Mouse (Mus musculus) heart, adult 11 months (tissue): ENCODE data around the gene Aamp.
A peak's percentile ranks its signal among the peaks of the same experiment; 100 is the strongest.

Source experiments
- DNase-seq: peaks from one replicate; pipeline ENCODE4 v3.0.0; 2022

The Aamp gene

DNA sequence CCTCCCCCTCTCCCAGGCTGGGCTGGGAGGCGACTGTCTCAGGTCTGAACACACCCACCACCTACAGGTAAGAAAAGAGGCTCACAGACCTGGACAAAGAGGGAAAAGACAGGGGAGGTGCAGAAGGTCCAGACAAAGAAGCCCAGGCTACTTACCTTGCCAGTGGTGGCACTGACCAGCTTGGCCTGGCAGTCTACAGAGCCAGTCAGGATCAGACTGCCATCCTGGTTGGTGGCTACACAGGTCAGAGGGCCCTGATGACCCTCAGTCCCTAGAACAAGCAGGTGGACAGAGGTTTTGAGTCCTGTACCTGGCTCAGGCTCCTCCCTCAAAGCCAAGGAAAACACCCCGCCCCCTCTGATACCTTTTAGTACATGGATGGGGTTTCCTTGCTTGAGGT is 3.2 kb downstream of the Aamp start:
- DNase-seq: peak; percentile 90

DNA sequence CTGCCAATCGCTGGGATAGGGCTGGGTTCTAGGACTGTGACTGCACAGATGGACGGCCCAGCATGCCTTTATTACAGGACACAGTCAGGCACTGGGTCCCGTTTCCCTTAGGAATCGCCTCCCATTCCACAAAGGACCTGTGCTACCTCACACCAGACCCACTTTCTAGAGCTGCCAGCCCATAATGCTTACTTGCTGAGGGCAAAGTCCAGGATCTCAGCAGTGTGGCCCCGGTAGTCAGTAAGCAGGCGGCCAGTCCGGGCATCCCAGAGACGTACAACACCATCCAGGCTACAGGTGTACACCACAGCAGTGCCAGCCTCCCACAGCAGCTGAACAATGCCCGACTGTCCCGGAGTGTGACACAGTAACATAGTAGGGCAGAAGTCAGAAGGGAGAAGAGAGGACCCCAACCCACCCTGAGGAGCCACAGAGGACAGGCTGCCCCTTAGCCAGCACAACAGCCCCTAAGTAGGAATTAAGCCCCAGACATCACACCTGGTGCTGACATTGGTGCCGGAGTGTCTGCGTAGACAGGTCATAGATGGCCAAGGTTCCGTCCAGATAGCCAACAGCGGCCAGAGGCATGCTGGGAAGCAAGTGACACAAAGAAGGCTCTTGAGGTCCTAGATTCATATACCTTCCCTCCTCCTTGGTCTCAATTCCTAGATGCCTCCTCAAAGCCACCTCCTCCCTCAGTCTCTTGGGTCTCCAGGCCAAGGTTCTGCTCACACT is 3.8 kb downstream of the Aamp start:
- peak; percentile 84 for DNase-seq

DNA sequence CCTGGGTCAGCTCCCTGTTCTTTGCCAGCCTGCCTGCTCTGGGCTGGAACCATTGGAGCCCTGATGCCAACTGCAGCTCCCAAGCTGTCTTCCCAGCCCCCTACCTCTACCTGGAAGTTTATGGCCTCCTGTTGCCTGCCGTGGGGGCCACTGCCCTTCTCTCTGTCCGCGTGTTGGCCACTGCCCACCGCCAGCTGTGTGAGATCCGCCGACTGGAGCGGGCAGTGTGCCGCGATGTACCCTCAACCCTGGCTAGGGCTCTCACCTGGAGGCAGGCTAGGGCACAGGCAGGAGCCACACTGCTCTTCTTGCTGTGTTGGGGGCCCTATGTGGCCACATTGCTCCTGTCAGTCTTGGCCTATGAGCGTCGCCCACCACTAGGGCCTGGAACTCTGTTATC is 5.5 kb downstream of the Aamp start:
- DNase-seq: peak; percentile 91

DNA sequence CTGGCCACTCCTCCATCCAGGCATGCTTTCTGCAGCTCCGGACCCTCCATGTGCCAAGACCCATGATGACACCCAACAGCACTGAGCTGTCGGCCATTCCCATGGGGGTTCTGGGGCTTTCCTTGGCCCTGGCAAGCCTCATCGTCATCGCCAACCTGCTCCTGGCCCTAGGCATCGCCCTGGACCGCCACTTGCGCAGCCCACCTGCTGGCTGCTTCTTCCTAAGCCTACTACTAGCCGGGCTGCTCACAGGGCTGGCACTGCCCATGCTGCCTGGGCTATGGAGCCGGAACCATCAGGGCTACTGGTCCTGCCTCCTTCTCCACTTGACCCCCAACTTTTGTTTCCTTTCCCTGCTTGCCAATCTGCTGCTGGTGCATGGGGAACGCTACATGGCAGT is 6.0 kb downstream of the Aamp start, which contains the start of gene Gpbar1:
Gene Gpbar1, plus strand, starts transcription at position 13 of the 400 bp plus-strand sequence.
- peak; percentile 88 for DNase-seq

DNA sequence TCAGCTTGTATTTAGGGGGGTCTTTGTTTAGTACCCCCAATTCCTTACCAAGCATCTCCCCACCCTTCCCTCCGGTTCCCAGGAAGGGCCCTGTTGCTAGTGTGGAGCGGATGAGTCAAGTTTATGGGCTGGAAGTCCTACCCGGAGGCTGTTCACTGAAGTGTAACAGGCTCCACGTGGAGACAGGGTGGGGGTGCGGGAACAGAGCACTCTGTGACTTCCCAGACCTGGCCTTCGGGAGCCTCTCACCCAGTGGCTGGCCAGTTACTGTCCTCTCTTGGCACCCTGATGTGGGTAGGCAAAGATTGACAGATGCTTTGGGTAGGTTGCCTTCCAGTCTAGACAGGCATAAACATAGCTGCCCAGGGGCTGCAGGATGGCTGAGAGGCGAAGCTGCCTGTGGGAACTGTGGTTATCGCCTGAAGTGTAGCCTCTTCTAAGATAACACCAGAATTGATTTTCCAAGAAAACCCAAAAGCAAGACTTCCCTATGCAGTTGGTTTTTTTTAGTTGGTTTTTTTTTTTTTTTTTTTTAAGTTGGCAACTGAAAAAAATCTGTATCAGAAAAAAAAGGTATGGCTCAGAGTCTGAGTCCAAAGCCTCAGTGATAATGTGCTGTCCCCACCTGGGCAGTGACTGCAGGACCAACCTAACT is 6.5 kb downstream of the Aamp start:
- DNase-seq: no peak

DNA sequence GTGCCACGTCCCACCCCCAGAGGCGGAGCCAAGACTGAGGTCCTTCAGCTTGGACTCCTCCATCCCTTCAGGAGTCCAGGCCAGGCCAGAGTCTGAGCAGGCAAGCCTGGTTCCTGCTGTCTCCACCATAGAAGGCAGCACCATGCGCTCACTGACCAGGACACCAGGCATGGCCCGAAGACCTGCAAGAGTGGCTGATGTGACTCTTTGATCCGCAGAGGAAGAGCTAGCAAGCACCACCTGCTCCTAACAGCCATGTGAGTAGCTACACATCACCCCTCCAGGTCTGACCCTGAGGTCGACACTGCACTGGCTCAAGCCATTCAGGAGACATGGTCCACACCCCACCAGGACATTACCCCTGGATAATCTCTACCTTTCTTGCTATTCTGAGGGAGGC is 7.5 kb downstream of the Aamp start:
- peak; percentile 91 for DNase-seq

DNA sequence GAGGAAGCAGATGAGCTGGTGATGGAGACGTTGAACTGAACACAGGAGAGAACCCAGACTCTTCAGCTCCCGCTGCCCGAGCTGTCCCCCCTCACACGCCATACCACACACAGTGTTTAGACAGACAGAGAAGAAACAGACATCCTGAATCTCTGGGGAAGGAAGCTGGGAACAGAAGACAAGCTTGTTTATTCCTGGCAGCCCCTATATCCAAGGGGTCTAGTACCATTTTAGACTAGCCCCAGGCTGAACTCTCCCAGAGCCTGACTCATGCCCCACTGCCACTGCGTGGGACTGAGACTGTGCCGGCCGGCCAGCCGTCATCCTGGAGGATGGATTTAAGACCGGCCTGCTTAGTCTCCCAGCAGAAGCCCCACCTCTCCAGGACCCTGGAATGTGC is 9.5 kb downstream of the Aamp start:
- peak; percentile 86 for DNase-seq

DNA sequence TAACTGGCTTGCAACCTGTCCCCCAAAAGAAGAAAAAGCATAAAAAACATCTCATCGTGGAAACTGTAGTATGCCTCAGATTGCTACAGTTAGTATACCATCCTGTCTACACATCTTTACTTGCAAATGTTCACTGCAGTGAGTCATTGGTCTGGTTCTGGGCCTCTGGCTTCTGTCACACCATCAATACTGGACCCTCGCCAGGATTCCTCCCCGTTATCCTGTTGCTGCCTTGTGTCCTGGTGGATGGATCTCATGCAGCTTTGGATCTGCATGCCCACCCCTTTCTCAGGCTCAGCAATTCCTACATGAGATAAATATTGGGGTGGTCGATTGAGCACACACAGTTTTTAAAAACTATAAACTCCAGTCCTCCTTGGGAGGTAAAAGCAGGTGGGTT is 12.9 kb downstream of the Aamp start:
- DNase-seq: peak; percentile 76

DNA sequence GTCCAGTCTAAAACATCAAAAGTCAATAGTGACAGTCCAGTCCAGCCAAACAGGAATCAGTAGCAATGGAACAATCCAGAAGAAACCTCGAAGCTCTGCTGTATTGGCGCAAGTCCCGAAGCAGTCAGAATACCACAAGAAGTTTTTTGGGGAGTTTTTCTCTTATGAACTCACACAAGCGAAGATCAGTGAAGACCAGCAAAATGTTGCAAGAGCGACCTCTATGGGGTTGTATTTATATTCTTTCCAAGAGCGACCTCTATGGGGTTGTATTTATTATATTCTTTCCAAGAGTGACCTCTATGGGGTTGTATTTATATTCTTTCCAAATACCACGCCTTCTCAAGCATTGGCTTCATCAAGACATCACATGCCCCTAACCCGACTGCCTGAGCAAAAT is 15.8 kb downstream of the Aamp start:
- DNase-seq: no peak

DNA sequence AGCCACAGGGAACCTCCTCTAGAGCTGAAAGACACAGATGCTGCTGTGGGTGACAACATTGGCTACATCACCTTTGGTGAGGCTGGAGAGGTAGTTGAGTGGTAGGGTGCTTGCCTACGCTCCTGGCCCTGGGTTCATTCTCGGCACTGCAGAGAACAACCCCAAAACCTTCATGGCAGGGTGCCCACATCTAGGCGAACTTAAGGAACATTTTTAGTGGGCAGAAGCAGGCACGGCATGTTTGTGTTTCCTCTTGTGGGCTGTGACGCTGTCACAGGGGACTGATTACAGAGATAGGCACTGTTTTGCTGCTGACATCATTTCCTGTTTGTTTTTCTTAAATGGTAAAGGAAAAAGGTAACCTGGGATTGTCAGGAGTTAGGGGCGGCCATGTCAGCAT is 22.0 kb downstream of the Aamp start:
- DNase-seq: peak; percentile 91

DNA sequence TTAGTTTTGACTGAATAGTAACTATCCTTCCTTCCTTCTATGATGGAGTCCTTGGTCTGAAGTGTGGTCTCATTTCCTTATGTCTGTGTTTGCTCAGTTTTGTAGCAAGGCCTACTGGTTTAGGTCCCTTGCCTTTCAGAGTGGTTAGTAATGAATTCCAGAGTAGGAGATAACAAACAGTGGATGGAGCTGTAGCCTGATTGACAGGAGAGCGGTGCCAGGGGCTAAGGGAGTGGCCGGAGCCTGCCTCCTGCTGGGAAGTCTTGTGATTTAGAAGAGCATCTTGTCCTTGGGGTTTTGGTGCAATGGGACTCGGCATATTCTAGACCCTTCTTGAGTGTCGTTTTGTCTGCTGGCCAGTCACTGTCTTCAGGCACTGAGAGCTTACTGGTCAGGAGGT is 27.8 kb downstream of the Aamp start:
- no peak for DNase-seq

DNA sequence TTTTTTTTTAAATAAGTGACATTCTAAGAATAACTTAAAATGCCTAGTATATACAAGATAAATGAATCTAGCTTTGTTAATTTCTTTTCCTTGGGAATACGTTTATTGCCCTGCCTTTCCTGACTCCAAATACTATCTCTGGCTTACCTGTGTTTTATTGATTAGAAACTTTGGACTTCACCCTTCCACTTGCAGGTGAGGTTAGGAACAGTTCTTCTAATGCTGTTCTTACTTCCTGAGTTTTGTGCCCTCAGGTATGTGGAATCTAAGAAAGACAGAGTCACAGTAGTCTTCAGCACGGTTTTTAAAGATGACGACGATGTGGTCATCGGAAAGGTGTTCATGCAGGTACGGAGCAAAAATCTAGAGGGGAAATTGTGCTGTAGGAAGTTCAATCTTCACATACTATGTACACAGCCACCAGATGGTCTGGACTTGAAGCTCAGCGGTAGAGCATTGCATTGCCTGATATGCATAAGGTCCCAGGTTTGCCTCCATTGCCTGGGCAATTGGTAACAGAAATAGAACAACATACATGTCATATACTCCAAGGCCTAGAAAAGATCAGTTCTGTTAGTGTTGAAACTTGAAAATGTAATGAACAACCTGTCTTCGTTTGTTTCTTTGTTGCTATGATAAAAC is 28.7 kb downstream of the Aamp start:
- DNase-seq: no peak

DNA sequence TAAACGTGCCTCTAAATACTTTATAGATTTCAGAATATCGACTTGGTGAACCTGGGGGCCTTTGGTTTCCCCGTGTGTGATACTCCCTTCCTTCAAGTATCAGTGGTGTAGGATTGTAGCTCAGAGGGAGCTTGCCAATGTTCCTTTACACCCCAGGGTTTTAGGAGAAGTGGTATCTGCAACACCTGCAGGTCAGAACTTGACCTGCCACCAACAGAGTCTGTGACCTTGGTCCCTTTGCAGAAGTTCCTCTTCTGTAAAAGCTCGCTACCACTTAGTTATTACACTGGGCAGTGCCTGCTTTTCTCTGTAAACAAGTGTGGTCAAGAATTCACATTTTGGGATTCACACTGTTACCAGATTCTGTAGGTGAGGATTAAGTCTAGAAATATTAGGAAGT is 34.4 kb downstream of the Aamp start:
- DNase-seq: no peak

DNA sequence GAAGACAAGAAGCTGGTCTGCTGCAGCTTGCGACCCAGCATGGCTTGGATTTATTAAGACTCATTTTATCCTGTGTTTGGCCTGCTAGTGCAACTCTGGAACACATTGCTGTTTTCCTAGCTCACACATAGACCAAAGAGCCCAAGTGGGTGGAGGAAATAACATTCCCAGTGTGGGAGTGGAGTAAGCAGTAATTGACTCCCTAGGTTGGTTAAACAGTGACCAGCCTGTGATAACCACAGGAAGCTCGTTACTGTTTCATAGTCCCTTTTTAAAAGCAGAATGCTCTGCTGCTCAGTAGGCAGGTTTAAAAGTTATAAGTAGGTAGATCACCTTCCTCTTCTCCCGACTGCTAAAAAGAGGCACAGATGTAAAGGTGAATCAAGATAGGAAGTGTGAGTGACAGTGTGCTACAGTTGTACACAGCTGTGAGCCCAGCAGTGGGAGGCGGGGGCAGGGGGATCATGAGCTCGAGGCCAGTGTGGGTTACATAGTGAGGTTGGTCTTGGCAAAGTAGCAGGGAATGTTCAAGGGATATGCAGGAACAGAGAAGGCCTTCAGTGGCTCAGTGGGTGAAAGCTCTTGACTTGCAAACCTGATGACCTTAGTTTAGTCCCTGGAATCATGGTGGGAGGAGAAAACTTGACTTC is 35.1 kb downstream of the Aamp start:
- no peak for DNase-seq

DNA sequence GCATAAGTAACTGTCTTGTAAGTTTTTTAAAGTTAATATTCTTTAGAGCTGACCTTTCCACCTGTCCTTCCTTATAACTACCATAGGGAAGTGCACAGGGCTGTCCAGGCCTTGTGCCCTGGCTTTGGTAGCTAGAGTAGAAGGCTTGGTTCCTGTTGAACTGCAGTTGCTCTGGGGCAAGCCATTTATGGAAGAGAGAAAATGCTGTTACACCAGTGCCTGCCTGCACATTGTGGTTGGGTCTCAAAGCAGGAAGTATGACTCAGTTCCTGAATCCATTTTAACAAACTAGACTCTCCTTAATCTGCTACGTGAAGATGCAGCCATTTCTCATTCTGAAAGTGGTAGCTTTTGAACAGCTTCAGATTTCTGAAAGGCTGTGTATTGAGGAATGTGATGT is 35.7 kb downstream of the Aamp start:
- peak; percentile 98 for DNase-seq

DNA sequence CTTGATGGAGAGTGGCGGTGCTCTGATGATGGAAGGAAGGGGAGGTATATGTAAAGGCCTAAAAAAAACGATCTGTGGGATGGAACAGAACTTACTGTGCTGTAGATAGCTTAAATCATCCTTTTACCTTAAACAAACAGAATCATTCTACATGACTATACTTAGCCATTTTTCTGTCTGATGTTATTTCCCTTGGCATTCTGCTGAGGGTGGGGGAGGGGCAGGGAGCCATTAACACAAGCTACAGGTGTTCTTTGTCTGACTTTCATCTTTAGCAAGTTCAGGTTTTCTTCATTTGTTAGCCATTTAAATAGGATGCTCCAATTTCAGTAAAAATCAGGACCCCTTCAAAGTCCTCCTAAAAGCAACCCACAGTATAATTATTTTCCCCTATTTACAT is 39.0 kb downstream of the Aamp start:
- DNase-seq: no peak

DNA sequence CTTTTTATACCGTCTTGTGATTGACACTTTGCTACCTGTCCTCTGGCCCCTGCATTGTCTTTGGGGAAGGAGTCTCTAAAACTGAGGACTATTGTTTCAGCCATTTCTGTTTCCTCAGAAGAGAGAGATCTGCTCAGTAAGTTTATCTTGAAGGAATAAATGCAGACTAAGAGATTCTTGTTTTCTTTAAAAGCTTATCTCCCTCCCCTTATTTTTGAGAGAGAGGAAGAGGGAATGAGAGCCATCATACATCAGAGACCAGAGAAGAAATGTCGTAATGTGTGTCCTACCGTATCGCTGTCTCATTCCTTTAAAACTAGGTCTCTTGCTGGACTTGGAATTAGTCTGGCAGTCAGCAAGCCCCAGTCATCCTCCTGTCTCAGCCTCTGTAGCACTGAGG is 43.7 kb downstream of the Aamp start:
- no peak for DNase-seq

DNA sequence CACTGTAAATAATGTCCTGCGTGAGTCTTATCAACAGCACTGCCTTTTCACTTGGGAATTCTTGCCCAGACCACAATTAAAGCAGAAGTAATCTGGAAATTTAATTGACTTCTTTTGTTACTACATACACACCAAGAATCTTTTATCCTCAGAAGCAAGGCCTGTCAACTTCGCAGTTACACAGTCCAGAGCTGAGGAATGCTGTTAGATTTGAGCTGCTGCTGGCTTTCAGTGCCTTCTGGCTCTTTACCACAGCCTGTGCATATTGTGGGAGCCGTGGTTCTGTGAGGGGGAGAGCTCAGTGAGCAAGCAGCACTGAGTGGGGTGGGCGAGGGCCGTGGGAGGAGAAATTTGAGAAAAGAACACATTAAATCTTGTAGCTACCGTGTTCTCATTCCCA is 44.2 kb downstream of the Aamp start:
- peak; percentile 91 for DNase-seq

DNA sequence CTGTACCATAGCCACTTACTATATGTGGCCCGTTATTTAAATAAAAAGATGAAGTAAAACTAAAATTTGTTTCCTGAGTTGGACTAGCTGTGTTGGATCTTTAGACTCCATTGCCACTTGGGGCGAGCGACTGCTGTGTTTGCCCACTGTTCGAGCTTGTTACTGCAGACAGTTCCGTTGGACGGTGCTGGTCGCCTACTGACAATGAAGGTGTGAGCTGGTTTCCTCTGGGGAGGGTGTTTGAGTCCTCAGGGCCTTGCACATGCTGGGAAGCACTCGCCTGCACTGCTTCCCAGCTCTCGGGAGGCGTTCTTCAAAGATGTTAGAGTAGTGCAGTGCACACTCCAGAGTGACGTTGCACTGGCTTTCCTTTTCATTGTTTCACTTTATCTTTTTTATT is 44.9 kb downstream of the Aamp start:
- DNase-seq: peak; percentile 92

DNA sequence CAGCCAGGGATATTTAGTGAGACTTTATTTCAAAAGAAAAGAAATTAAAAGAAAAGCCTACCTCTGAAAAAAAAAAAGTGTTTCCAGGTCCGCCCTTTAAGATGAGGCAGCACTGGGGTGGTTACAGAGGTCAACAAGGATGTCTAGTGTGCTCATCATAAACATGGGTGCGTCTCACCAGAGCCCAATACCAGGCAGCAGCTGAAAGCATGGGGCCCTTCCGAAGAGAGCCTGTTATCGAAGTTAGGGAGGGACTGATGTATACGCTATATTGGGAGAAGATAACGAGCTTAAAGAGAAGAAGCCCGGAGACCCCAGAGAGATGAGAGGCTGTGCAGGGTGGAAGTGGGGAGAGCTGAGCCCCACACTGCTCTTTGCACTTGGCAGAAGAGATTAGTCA is 45.4 kb downstream of the Aamp start:
- no peak for DNase-seq

DNA sequence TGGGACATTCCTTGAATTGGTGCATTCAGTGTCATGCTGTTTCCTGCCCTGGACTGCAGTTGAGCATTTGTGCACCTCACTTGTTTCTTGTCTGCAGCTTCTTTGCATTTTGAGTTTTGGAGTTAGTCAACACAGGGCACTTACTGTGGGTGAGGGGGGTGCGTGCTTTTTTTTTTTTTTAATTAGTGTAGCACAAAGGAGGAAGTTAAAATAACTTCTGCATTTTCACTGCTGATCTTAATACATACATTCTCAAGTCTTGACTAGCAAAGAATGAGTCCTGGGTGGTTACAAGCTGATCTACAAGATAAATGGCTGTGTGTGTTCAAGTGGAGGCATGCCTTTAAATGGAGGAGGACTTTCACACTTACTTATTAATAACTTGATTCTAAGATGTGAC is 46.4 kb downstream of the Aamp start:
- DNase-seq: no peak

DNA sequence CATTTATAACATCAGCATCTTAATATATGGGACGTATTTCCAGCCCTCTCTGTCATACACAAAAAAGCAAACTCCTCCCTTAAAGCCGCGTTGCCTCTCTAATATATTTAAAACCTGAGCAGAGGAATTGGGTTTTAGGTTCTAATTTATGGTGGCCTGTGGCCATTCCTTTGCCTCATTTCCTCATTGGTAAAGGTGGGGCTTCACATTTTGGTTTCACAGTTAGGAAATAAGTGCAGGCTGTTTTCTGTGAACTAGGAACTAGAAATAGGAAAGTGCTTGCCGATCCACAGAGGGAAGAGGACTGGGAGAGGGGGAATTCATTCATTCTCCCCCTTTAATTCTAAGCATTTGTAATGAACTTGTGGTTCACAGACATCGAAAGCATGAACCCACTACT is 46.9 kb downstream of the Aamp start:
- DNase-seq: no peak

DNA sequence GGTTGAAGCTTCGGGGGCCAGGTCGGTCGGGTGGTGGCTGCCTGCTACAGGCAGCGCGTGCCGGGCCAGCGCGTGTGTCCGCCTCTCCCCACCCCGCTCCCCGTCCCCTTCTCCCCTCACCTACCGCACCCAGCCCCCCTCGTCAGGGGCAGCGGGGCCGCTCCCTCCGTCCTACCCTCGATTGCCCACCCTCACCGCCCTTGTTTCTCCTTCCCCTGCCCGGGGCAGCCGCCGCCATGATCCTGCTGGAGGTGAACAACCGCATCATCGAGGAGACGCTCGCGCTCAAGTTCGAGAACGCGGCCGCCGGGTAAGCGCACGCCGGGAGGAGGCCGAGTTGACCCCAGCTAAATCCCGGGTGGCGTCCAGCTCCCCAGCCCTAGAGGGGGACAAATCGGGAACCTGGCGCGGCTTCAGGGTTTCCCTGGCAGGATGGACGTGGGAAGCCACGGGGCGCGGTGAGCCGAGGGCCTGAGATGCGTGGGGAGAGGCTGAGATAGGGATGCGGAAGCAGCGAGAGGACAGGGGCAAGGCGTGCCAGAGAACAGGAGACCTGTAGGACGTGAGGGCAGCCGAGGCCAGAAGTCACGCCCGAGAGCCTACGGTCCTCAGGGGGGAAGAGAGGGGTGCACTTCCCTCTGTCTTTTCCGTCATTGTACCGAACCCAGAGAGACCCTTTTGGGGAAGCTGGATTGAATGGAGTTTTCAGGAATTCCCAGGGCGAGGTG is 47.8 kb downstream of the Aamp start:
- peak; percentile 97 for DNase-seq
